Mouse (Mus musculus) midbrain, embryonic 11.5 days (tissue): ENCODE data around the gene Plxnc1. TPM values are rescaled to one million over a fixed set of nuclear protein-coding genes. Genes with fewer than 3 reads are reported as not detected.
A peak's percentile ranks its signal among the peaks of the same experiment; 100 is the strongest.

Source experiments
- ATAC-seq: fragments of 200-750 bp; cut with Nextera tagmentation; 2 replicates; pipeline ENCODE4 v1.8.0; 2017; ENCODE audit warnings: moderate TSS enrichment, moderate library complexity; ENCODE audit not compliant: low FRiP score
- DNase-seq: peaks from one replicate; pipeline ENCODE4 v3.0.0; 2015; ENCODE audit warnings: low spot score; ENCODE audit errors: missing footprints
- H3K27ac ChIP-seq: fragments of 300-500 bp; sonication (generic); 2 replicates; pipeline ENCODE4 v1.5.1; 2014; ENCODE audit warnings: low read depth, low read length
- H3K27me3 ChIP-seq: fragments of 300-500 bp; sonication (generic); 2 replicates; pipeline ENCODE4 v1.6.1; 2014; ENCODE audit warnings: mild to moderate bottlenecking, low read length, moderate library complexity, mixed read lengths; ENCODE audit not compliant: control insufficient read depth, insufficient read depth
- H3K36me3 ChIP-seq: fragments of 300-500 bp; sonication (generic); 2 replicates; pipeline ENCODE4 v1.6.1; 2014; ENCODE audit warnings: mild to moderate bottlenecking, low read length, moderate library complexity, mixed read lengths; ENCODE audit not compliant: control insufficient read depth, insufficient read depth
- H3K4me1 ChIP-seq: fragments of 300-500 bp; sonication (generic); 2 replicates; pipeline ENCODE4 v1.6.1; 2014; ENCODE audit warnings: low read length; ENCODE audit not compliant: control insufficient read depth, insufficient read depth
- H3K4me2 ChIP-seq: fragments of 300-500 bp; sonication (generic); 2 replicates; pipeline ENCODE4 v1.6.1; 2014; ENCODE audit warnings: mild to moderate bottlenecking, moderate library complexity
- H3K4me3 ChIP-seq: fragments of 300-500 bp; sonication (generic); 2 replicates; pipeline ENCODE4 v1.5.1; 2014; ENCODE audit warnings: low read depth, low read length
- H3K9ac ChIP-seq: fragments of 300-500 bp; sonication (generic); 2 replicates; pipeline ENCODE4 v1.6.1; 2014; ENCODE audit warnings: low read length
- H3K9me3 ChIP-seq: fragments of 300-500 bp; sonication (generic); 2 replicates; pipeline ENCODE4 v1.6.1; 2016; ENCODE audit warnings: low read length; ENCODE audit not compliant: control insufficient read depth
- WGBS: fragments of 180-500 bp; shearing (Covaris S2); extraction: QIAGEN DNeasy Blood & Tissue Kit; methylation state at CpG from one replicate; pipeline ENCODE4 v1.1.7; 2014; 5-methylcytosine and 5-hydroxymethylcytosine counted together
- polyA plus RNA-seq: library from polyadenylated mRNA; unstranded; fragments of >200 nt; fragmentation: Nextera tagmentation; extraction: Ambion mirVana; gene quantifications from 2 replicates; pipeline ENCODE4 v1.2.1, GENCODE M21; 2014

Plxnc1 gene
- polyA plus RNA-seq, 1 experiment from 2014 or later = 6.3 TPM

DNA sequence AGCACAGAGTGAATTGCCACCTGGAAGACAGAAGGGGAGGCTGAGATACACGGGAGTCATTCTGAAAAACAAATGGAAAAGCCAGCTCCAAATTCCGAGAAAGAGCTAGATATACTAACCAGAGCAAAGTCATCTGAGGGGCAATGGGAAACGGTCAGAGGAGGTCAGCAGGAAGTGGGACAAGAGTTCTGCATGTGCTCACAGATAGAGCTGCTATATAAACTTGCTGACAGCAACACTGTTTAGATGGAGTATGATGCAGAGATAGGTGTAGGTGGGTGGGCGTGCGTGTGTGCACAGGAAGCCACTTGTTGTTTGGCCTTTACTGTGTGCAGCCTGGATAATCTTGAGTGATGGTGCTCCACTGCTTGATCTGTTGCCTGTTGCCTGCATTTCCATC lies 146.5 kb downstream of the Plxnc1 start:
- 84% methylated on average over 5 of the region's 5 CpGs for WGBS
- Histone ChIP-seq H3K4me3 (no peak overlapping the region), H3K9me3 (no peaks in the 10 kb centered on the region), H3K27me3 (no peaks in the 10 kb centered on the region), H3K4me1 (no peaks in the 10 kb centered on the region), H3K27ac (no peak overlapping the region), H3K4me2 (no peak overlapping the region), H3K36me3 (peaks cover 4% of the 10 kb centered on the region), H3K9ac (no peak overlapping the region)
- ATAC-seq (no peak), DNase-seq (no peak)

DNA sequence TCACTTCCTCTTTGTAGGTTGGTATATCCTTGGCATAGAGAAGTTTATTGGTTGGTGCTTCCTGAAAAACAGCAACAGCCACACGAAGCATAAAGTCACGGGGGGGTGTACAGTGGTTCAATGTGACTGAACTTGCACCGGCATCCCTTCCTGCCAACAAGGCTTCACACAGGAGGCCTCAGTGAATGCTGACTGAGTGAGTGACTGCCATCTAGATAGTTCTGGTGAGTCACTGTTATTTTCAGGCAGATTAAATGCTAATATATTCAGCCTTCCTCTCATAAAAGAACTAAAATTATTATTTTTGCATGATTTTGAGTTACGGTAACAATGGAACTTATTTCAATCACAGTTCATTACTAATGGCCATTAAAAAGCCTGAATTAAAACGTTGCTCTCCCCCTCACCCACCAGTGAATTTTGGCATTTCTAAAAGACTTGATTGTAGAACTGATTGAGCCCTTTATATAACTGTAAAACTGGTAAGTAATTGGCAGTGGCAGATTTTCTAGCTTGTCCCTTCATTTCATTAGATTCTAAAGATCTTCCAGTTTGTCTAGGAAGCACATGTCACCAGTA lies 149.9 kb downstream of the Plxnc1 start:
- Histone ChIP-seq H3K9me3 (no peaks in the 10 kb centered on the region), H3K4me3 (no peak overlapping the region), H3K4me2 (no peak overlapping the region), H3K4me1 (no peaks in the 10 kb centered on the region), H3K27me3 (no peaks in the 10 kb centered on the region), H3K27ac (no peak overlapping the region), H3K9ac (no peak overlapping the region), H3K36me3 (peaks cover 7% of the 10 kb centered on the region)
- 90% methylated on average over 5 of the region's 5 CpGs for WGBS
- DNase-seq = no peak
- no peak for ATAC-seq

DNA sequence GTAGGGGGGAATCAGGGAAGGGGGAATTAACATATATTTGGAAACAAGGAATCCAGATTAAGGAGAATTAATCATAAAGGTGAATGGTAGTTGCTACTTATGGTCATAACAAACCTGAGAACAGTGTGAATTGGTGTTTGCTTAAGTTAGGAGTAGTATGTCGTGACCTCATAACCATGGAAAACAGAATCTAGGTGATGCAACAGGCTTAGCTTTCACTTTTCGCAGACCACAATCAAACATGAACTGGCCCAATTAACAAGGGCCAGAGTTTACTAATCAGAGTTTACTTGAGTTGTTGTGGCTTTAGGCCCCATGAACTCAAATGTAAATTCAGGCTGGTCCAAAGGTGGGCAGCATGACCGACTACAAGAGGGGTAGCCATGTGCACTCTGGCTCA lies 150.7 kb downstream of the Plxnc1 start:
- Histone ChIP-seq H3K4me1 (no peaks in the 10 kb centered on the region), H3K27ac (no peak overlapping the region), H3K9ac (no peak overlapping the region), H3K4me3 (no peak overlapping the region), H3K4me2 (no peak overlapping the region), H3K27me3 (no peaks in the 10 kb centered on the region), H3K9me3 (no peaks in the 10 kb centered on the region), H3K36me3 (peaks cover 11% of the 10 kb centered on the region)
- ATAC-seq = no peak
- 92% methylated on average over 3 of the region's 3 CpGs for WGBS
- DNase-seq = no peak

DNA sequence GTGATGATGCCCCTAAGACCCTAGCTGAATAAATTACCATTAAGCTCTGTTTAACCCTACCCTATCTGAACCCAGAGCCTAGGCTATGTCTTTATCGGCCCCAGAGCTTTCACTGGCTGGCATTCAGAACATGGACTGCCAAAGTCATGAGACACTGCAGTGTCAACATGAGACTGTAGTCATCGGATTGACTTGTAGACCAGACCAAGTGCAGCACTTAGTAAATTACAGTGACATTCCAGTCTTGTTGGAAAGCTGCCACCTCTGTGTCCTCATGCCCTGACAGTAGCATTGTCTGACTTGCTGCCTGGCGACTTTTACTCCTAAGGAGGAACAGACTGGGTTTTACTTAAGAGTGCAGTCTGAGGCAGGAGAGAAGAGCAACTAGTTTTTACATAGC lies 155.4 kb downstream of the Plxnc1 start:
- no peak overlapping the region for H3K27ac ChIP-seq
- H3K36me3 ChIP-seq = peaks cover 7% of the 10 kb centered on the region; the same call in 1 of the 2 replicates
- H3K9ac ChIP-seq = no peak overlapping the region
- H3K4me3 ChIP-seq = no peak overlapping the region
- no peaks in the 10 kb centered on the region for H3K4me1 ChIP-seq
- no peak overlapping the region for H3K4me2 ChIP-seq
- WGBS = 76% methylated on average over 3 of the region's 3 CpGs
- ATAC-seq (no peak), DNase-seq (no peak)
- no peaks in the 10 kb centered on the region for H3K9me3 ChIP-seq
- no peaks in the 10 kb centered on the region for H3K27me3 ChIP-seq

DNA sequence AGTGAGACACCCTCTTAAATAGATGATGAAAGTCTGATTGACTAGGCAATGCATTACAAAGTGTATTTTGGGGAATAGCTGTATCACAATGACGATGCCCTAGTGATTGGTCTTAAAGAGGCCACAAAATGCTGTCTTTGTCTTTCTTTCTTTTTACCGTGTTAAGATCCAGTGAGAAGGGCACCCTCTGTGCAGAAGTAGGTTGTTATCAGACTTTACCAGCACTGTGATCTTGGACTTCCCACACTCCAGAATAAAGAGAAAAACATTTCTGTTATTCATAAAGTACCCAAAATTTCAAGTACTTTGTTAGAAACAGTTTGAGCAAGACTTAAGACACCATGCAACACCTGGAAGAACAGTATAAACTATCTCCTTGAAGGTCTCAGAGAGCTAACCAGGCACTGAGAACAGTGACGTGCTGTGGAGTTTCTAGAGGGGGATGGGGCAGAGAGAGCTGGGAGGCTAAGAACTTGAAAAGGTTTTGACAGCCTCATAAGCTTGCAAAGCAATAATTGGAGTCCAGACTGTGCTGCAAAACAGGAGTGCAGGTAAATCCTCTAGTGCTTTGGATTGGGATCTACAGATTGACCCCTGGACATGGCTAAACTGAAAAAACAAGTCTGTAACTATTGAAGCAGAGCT lies 163.9 kb downstream of the Plxnc1 start:
- Histone ChIP-seq H3K9ac (no peak overlapping the region), H3K27me3 (no peaks in the 10 kb centered on the region), H3K4me1 (no peaks in the 10 kb centered on the region), H3K4me3 (no peak overlapping the region), H3K4me2 (no peak overlapping the region), H3K9me3 (no peaks in the 10 kb centered on the region), H3K36me3 (no peaks in the 10 kb centered on the region), H3K27ac (no peak overlapping the region)
- 84% methylated on average over 3 of the region's 3 CpGs for WGBS
- DNase-seq = peak; percentile 72
- no peak for ATAC-seq

DNA sequence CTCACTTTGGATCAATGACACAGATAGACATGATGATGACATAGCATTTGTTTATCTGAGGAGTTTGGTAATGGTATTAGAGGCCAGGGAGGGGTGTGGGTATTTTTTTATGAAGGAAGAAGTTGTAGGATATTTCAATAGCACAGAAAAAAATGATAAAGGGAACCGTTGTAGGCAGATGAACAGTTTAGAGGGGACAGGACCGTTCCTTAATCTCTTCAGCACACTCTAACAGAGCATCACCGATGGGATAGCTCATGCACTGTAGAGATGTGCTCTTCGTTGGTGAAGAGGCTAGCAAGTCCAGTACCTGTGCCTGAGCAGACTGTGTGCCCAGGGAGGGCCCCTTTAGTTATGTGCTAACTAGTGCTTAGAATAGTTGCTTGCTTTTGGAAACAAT lies 165.3 kb downstream of the Plxnc1 start:
- ATAC-seq (no peak), DNase-seq (no peak)
- Histone ChIP-seq H3K27me3 (no peaks in the 10 kb centered on the region), H3K27ac (no peak overlapping the region), H3K36me3 (no peaks in the 10 kb centered on the region), H3K4me3 (no peak overlapping the region), H3K9me3 (no peaks in the 10 kb centered on the region), H3K4me1 (no peaks in the 10 kb centered on the region), H3K4me2 (no peak overlapping the region), H3K9ac (no peak overlapping the region)
- 95% methylated on average over 4 of the region's 4 CpGs for whole genome bisulfite sequencing

DNA sequence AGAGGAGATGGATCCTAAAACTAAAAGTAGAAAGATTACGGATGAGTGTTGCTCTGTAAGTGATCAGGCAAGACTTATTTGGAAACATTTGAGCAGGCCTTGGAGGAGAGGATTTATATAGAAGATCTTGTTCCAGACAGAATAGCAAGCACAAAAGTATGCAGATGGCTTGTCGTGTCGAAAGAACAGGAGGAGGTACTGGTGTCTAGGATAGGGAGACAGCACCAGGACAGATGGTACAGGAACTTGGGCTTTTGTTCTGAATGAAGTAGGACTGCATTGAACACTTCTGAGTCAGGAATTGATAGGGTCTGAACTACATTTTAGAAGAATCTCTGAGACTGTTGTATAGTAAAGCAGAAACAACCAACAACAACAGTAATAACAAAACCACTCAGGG lies 167.1 kb downstream of the Plxnc1 start:
- H3K9me3 ChIP-seq = no peaks in the 10 kb centered on the region
- no peaks in the 10 kb centered on the region for H3K36me3 ChIP-seq
- H3K27ac ChIP-seq = no peak overlapping the region
- no peak overlapping the region for H3K4me2 ChIP-seq
- ATAC-seq = no peak
- H3K4me1 ChIP-seq = no peaks in the 10 kb centered on the region
- no peak overlapping the region for H3K4me3 ChIP-seq
- no peak for DNase-seq
- WGBS = 94% methylated on average over 3 of the region's 3 CpGs
- H3K27me3 ChIP-seq = no peaks in the 10 kb centered on the region
- H3K9ac ChIP-seq = no peak overlapping the region

GRCm38 (mm10) chr10:94771496-94771895 lies 173.1 kb downstream of the Plxnc1 start:
- Histone ChIP-seq H3K4me2 (no peak overlapping the region), H3K4me3 (no peak overlapping the region), H3K36me3 (no peaks in the 10 kb centered on the region), H3K9me3 (no peaks in the 10 kb centered on the region), H3K4me1 (no peaks in the 10 kb centered on the region), H3K9ac (no peak overlapping the region), H3K27ac (no peak overlapping the region), H3K27me3 (no peaks in the 10 kb centered on the region)
- 85% methylated on average over 3 of the region's 3 CpGs for WGBS
- ATAC-seq (no peak), DNase-seq (no peak)

DNA sequence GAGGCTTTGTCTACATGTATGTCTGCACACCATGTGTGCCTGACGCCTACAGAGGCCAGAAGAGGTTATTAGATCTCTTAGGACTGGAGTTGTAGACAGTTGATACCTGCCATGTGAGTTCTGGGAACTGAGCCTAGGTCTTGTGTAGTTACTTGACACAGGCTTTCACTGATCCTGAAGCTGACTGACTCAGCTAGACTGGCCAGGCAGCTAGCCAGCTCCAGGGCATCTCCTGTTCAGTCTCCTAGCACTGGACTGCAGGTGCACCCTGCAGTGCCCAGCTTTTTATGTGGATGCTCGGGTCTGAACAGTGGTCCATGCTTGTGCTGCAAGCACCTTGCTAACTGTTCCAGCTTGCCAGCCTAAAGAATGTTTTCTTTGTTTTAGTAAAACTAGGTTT lies 197.6 kb downstream of the Plxnc1 start:
- 86% methylated on average over 2 of the region's 2 CpGs for WGBS
- Histone ChIP-seq H3K27me3 (no peaks in the 10 kb centered on the region), H3K9ac (no peak overlapping the region), H3K4me3 (no peak overlapping the region), H3K27ac (no peak overlapping the region), H3K36me3 (no peaks in the 10 kb centered on the region), H3K4me2 (no peak overlapping the region), H3K9me3 (no peaks in the 10 kb centered on the region), H3K4me1 (no peaks in the 10 kb centered on the region)
- ATAC-seq (no peak), DNase-seq (no peak)
